Mouse (Mus musculus): ENCODE results near the gene Scn3b. TPM values are rescaled to one million over a fixed set of nuclear protein-coding genes. Genes with fewer than 3 reads are reported as not detected.

Scn3b gene
- polyA plus RNA-seq (2015; fragmentation: Nextera tagmentation; extraction: Ambion mirVana) = 2.1 and 2.8 TPM in 2 replicates

GRCm38 (mm10) chr9:40269103-40269861 lies at the start of gene Scn3b:
Gene Scn3b (plus strand): TSS chr9:40269217.
- peaks cover 17% of the 10 kb centered on the region; the same call in 1 of the 2 replicates for H3K4me1 ChIP-seq (ENCODE audit: insufficient read depth, low read length)
- H3K27ac ChIP-seq (ENCODE audit: low read length) = no peak within 1 kb of the TSS
- peaks cover 14% of the 10 kb centered on the region for H3K27me3 ChIP-seq (ENCODE audit: insufficient read depth, low read length)
- peak; percentile 80 for ATAC-seq (ENCODE audit: low FRiP score, low TSS enrichment)
- H3K36me3 ChIP-seq (ENCODE audit: insufficient read depth, low read length) = no peaks in the 10 kb centered on the region
- no peak within 1 kb of the TSS for H3K9ac ChIP-seq (replicated peaks; ENCODE audit: low read length)
- peak within 1 kb of the TSS; percentile 56 for H3K4me2 ChIP-seq (replicated peaks; ENCODE audit: low read depth, low read length)
- 1% methylated on average over 42 of the region's 42 CpGs for WGBS
- peak within 1 kb of the TSS; percentile 38 for H3K4me3 ChIP-seq (ENCODE audit: low read length)
- no peaks in the 10 kb centered on the region for H3K9me3 ChIP-seq (ENCODE audit: low read length)

GRCm38 (mm10) chr9:40224289-40224688 lies 44.7 kb upstream of the Scn3b start:
- Histone ChIP-seq H3K9ac (replicated peaks; ENCODE audit: low read length) (no peak overlapping the region), H3K27ac (ENCODE audit: low read length) (no peak overlapping the region), H3K36me3 (ENCODE audit: insufficient read depth, low read length) (no peaks in the 10 kb centered on the region), H3K4me2 (replicated peaks; ENCODE audit: low read depth, low read length) (no peak overlapping the region), H3K9me3 (ENCODE audit: low read length) (no peaks in the 10 kb centered on the region), H3K27me3 (ENCODE audit: insufficient read depth, low read length) (no peaks in the 10 kb centered on the region), H3K4me1 (ENCODE audit: insufficient read depth, low read length) (no peaks in the 10 kb centered on the region), H3K4me3 (ENCODE audit: low read length) (no peak overlapping the region)
- ATAC-seq (ENCODE audit: low FRiP score, low TSS enrichment) = no peak
- WGBS = 70% methylated on average over 4 of the region's 4 CpGs

- Histone ChIP-seq H3K4me1 (ENCODE audit: insufficient read depth, low read length) (no peaks in the 10 kb centered on the region), H3K4me3 (ENCODE audit: low read length) (no peak overlapping the region)
- 0 out of 2 replicates have a peak, but pooled peaks have one; percentile 49 for ATAC-seq (ENCODE audit: low FRiP score, low TSS enrichment)
Observed at GRCm38 (mm10) chr9:40227874-40228789, 40.9 kb upstream of the Scn3b start.

GRCm38 (mm10) chr9:40228804-40229331 lies 40.1 kb upstream of the Scn3b start:
- H3K27me3 ChIP-seq (ENCODE audit: insufficient read depth, low read length) = no peaks in the 10 kb centered on the region
- H3K36me3 ChIP-seq (ENCODE audit: insufficient read depth, low read length) = no peaks in the 10 kb centered on the region
- peaks cover 4% of the 10 kb centered on the region for H3K9me3 ChIP-seq (ENCODE audit: low read length)
- WGBS = 69% methylated on average over 6 of the region's 6 CpGs
- H3K4me1 ChIP-seq (ENCODE audit: insufficient read depth, low read length) = no peaks in the 10 kb centered on the region
- H3K9ac ChIP-seq (replicated peaks; ENCODE audit: low read length) = no peak overlapping the region
- no peak for ATAC-seq (ENCODE audit: low FRiP score, low TSS enrichment)
- H3K4me2 ChIP-seq (replicated peaks; ENCODE audit: low read depth, low read length) = no peak overlapping the region
- no peak overlapping the region for H3K4me3 ChIP-seq (ENCODE audit: low read length)
- no peak overlapping the region for H3K27ac ChIP-seq (ENCODE audit: low read length)

More at GRCm38 (mm10) chr9:40227874-40228789, 40.9 kb upstream of the Scn3b start:
- WGBS = 72% methylated on average over 10 of the region's 10 CpGs
- H3K9me3 ChIP-seq (ENCODE audit: low read length) = peaks cover 4% of the 10 kb centered on the region
- H3K27ac ChIP-seq (ENCODE audit: low read length) = no peak overlapping the region
- H3K9ac ChIP-seq (replicated peaks; ENCODE audit: low read length) = no peak overlapping the region
- H3K27me3 ChIP-seq (ENCODE audit: insufficient read depth, low read length) = no peaks in the 10 kb centered on the region
- no peak overlapping the region for H3K4me2 ChIP-seq (replicated peaks; ENCODE audit: low read depth, low read length)
- H3K36me3 ChIP-seq (ENCODE audit: insufficient read depth, low read length) = no peaks in the 10 kb centered on the region

GRCm38 (mm10) chr9:40229479-40229878 lies 39.5 kb upstream of the Scn3b start:
- peaks cover 6% of the 10 kb centered on the region; the same call in 1 of the 2 replicates for H3K4me1 ChIP-seq (ENCODE audit: insufficient read depth, low read length)
- ATAC-seq (ENCODE audit: low FRiP score, low TSS enrichment) = no peak
- 75% methylated on average over 5 of the region's 5 CpGs for WGBS
- H3K4me3 ChIP-seq (ENCODE audit: low read length) = no peak overlapping the region
- H3K4me2 ChIP-seq (replicated peaks; ENCODE audit: low read depth, low read length) = no peak overlapping the region
- H3K9me3 ChIP-seq (ENCODE audit: low read length) = peaks cover 4% of the 10 kb centered on the region
- no peaks in the 10 kb centered on the region for H3K27me3 ChIP-seq (ENCODE audit: insufficient read depth, low read length)
- H3K9ac ChIP-seq (replicated peaks; ENCODE audit: low read length) = no peak overlapping the region
- H3K36me3 ChIP-seq (ENCODE audit: insufficient read depth, low read length) = no peaks in the 10 kb centered on the region
- no peak overlapping the region for H3K27ac ChIP-seq (ENCODE audit: low read length)

GRCm38 (mm10) chr9:40231019-40231418 lies 38.0 kb upstream of the Scn3b start:
- 84% methylated on average over 3 of the region's 3 CpGs for WGBS
- H3K9ac ChIP-seq (replicated peaks; ENCODE audit: low read length) = no peak overlapping the region
- no peak overlapping the region for H3K27ac ChIP-seq (ENCODE audit: low read length)
- H3K4me1 ChIP-seq (ENCODE audit: insufficient read depth, low read length) = peaks cover 12% of the 10 kb centered on the region
- ATAC-seq (ENCODE audit: low FRiP score, low TSS enrichment) = no peak
- no peak overlapping the region for H3K4me3 ChIP-seq (ENCODE audit: low read length)
- no peaks in the 10 kb centered on the region for H3K36me3 ChIP-seq (ENCODE audit: insufficient read depth, low read length)
- no peaks in the 10 kb centered on the region for H3K27me3 ChIP-seq (ENCODE audit: insufficient read depth, low read length)
- no peak overlapping the region for H3K4me2 ChIP-seq (replicated peaks; ENCODE audit: low read depth, low read length)
- H3K9me3 ChIP-seq (ENCODE audit: low read length) = peaks cover 4% of the 10 kb centered on the region

GRCm38 (mm10) chr9:40234233-40235072 lies 34.6 kb upstream of the Scn3b start:
- Histone ChIP-seq H3K4me2 (replicated peaks; ENCODE audit: low read depth, low read length) (no peak overlapping the region), H3K36me3 (ENCODE audit: insufficient read depth, low read length) (no peaks in the 10 kb centered on the region), H3K27me3 (ENCODE audit: insufficient read depth, low read length) (no peaks in the 10 kb centered on the region), H3K9ac (replicated peaks; ENCODE audit: low read length) (no peak overlapping the region), H3K4me3 (ENCODE audit: low read length) (no peak overlapping the region), H3K27ac (ENCODE audit: low read length) (no peak overlapping the region), H3K4me1 (ENCODE audit: insufficient read depth, low read length) (peaks cover 12% of the 10 kb centered on the region), H3K9me3 (ENCODE audit: low read length) (peaks cover 4% of the 10 kb centered on the region)
- 33% methylated on average over 10 of the region's 10 CpGs for WGBS
- ATAC-seq (ENCODE audit: low FRiP score, low TSS enrichment) = peak; percentile 49; the same call in 1 of the 2 replicates

- Histone ChIP-seq H3K27me3 (ENCODE audit: insufficient read depth, low read length) (0 out of 2 replicates have a peak, but pooled peaks cover 5% of the 10 kb centered on the region), H3K9me3 (ENCODE audit: low read length) (peaks cover 4% of the 10 kb centered on the region), H3K4me3 (ENCODE audit: low read length) (no peak overlapping the region), H3K36me3 (ENCODE audit: insufficient read depth, low read length) (no peaks in the 10 kb centered on the region), H3K4me1 (ENCODE audit: insufficient read depth, low read length) (peaks cover 12% of the 10 kb centered on the region), H3K4me2 (replicated peaks; ENCODE audit: low read depth, low read length) (no peak overlapping the region), H3K9ac (replicated peaks; ENCODE audit: low read length) (no peak overlapping the region), H3K27ac (ENCODE audit: low read length) (no peak overlapping the region)
- 78% methylated on average over 7 of the region's 7 CpGs for WGBS
- ATAC-seq (ENCODE audit: low FRiP score, low TSS enrichment) = no peak
Observed at GRCm38 (mm10) chr9:40235220-40235619, 33.8 kb upstream of the Scn3b start.

- Histone ChIP-seq H3K4me2 (replicated peaks; ENCODE audit: low read depth, low read length) (no peak overlapping the region), H3K9ac (replicated peaks; ENCODE audit: low read length) (no peak overlapping the region), H3K4me3 (ENCODE audit: low read length) (no peak overlapping the region), H3K27ac (ENCODE audit: low read length) (no peak overlapping the region), H3K27me3 (ENCODE audit: insufficient read depth, low read length) (0 out of 2 replicates have a peak, but pooled peaks cover 8% of the 10 kb centered on the region), H3K4me1 (ENCODE audit: insufficient read depth, low read length) (peaks cover 15% of the 10 kb centered on the region), H3K9me3 (ENCODE audit: low read length) (no peaks in the 10 kb centered on the region), H3K36me3 (ENCODE audit: insufficient read depth, low read length) (no peaks in the 10 kb centered on the region)
- no peak for ATAC-seq (ENCODE audit: low FRiP score, low TSS enrichment)
- WGBS = 51% methylated on average over 4 of the region's 4 CpGs
Observed at GRCm38 (mm10) chr9:40239749-40240148, 29.3 kb upstream of the Scn3b start.

Measured in kidney, embryonic 16.5 days (tissue).